Mouse (Mus musculus) heart, embryonic 16.5 days (tissue): ENCODE results near the gene Akap7. TPM values are rescaled to one million over a fixed set of nuclear protein-coding genes. Genes with fewer than 3 reads are reported as not detected.

Experiments used
- ATAC-seq: fragments of 200-750 bp; cut with Nextera tagmentation; replicated peaks from 2 replicates; pipeline ENCODE4 v1.8.0; 2017; ENCODE audit warnings: moderate number of reproducible peaks; ENCODE audit not compliant: insufficient read depth, low FRiP score; ENCODE audit errors: extremely low read depth
- H3K27ac ChIP-seq: fragments of 300-500 bp; sonication (generic); 2 replicates; pipeline ENCODE4 v1.5.1; 2014; ENCODE audit warnings: mild to moderate bottlenecking, low read length, control low read depth, moderate library complexity
- H3K27me3 ChIP-seq: fragments of 300-500 bp; sonication (generic); 2 replicates; pipeline ENCODE4 v1.6.1; 2014; ENCODE audit warnings: low read length, mixed read lengths; ENCODE audit not compliant: control insufficient read depth, insufficient read depth
- H3K36me3 ChIP-seq: fragments of 300-500 bp; sonication (generic); 2 replicates; pipeline ENCODE4 v1.6.1; 2014; ENCODE audit not compliant: control insufficient read depth, insufficient read depth
- H3K4me1 ChIP-seq: fragments of 300-500 bp; sonication (generic); 2 replicates; pipeline ENCODE4 v1.6.1; 2014; ENCODE audit warnings: low read length, mixed read lengths; ENCODE audit not compliant: control insufficient read depth, insufficient read depth
- H3K4me2 ChIP-seq: fragments of 300-500 bp; sonication (generic); 2 replicates; pipeline ENCODE4 v1.6.1; 2014; ENCODE audit warnings: low read depth, mild to moderate bottlenecking, control low read depth, low read length
- H3K4me3 ChIP-seq: fragments of 300-500 bp; sonication (generic); 2 replicates; pipeline ENCODE4 v1.5.1; 2014; ENCODE audit warnings: mild to moderate bottlenecking, control low read depth, low read length
- H3K9ac ChIP-seq: fragments of 300-500 bp; sonication (generic); 2 replicates; pipeline ENCODE4 v1.6.1; 2014; ENCODE audit warnings: low read length, control low read depth
- H3K9me3 ChIP-seq: fragments of 300-500 bp; sonication (generic); replicated peaks from 2 replicates; pipeline ENCODE4 v1.6.1; 2016; ENCODE audit warnings: low read length; ENCODE audit not compliant: control insufficient read depth
- WGBS: fragments of 180-500 bp; shearing (Covaris S2); extraction: QIAGEN DNeasy Blood & Tissue Kit; methylation state at CpG from one replicate; pipeline ENCODE4 v1.1.7; 2014; 5-methylcytosine and 5-hydroxymethylcytosine counted together
- polyA plus RNA-seq: library from polyadenylated mRNA; unstranded; fragments of >200 nt; fragmentation: Nextera tagmentation; extraction: Ambion mirVana; gene quantifications from 2 replicates; pipeline ENCODE4 v1.2.1, GENCODE M21; 2015

The Akap7 gene
- polyA plus RNA-seq, 1 experiment from 2014 or later = 26.9 TPM

DNA sequence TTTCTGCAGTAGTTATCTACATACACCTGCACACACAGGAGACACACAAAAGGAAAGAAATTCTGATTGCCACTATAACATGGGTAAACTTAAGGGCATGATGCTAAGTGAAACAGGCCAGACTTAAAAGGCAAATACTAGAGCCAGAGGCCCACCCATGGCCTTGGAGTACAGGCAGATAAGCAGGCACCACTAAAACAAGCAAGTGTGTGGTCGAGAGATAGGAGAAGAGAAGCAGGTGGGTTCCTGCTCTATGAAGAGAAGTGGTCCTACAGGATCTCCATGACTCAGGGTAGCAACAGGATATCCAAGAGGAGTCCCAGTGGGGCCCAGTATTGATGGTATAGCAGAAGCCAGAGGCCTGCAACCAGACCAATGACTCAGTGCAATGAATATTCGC, 54.2 kb downstream of the Akap7 start:
- Histone ChIP-seq H3K36me3 (no peaks in the 10 kb centered on the region), H3K27ac (no peak overlapping the region), H3K4me3 (no peak overlapping the region), H3K9me3 (no peaks in the 10 kb centered on the region), H3K4me2 (no peak overlapping the region), H3K27me3 (no peaks in the 10 kb centered on the region), H3K9ac (no peak overlapping the region), H3K4me1 (no peaks in the 10 kb centered on the region)
- no peak for ATAC-seq
- WGBS = 61% methylated on average over 2 of the region's 2 CpGs

DNA sequence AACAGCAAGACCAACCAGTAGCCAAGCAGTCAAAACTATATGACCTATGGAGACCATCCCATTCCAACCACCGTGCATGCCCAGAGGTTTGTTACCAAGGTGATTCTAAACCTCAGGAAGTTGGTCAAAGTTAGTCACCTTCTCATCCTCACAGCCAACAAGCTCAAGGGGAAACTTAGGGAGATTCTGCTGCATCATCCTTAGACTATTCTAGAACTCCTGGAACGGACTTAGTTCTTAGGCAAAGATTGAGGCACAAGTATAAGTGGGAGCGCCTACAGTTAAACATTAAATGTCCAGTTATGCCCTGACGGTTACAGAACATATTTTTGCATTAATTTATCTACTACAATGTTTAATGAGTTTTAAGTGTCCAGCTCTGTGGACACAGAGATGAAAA, 54.7 kb downstream of the Akap7 start:
- no peaks in the 10 kb centered on the region for H3K4me1 ChIP-seq
- H3K4me3 ChIP-seq = no peak overlapping the region
- H3K27me3 ChIP-seq = no peaks in the 10 kb centered on the region
- no peak for ATAC-seq
- no peaks in the 10 kb centered on the region for H3K36me3 ChIP-seq
- no peak overlapping the region for H3K4me2 ChIP-seq
- no peak overlapping the region for H3K27ac ChIP-seq
- WGBS = 82% methylated on average over 4 of the region's 4 CpGs
- no peaks in the 10 kb centered on the region for H3K9me3 ChIP-seq
- H3K9ac ChIP-seq = no peak overlapping the region

DNA sequence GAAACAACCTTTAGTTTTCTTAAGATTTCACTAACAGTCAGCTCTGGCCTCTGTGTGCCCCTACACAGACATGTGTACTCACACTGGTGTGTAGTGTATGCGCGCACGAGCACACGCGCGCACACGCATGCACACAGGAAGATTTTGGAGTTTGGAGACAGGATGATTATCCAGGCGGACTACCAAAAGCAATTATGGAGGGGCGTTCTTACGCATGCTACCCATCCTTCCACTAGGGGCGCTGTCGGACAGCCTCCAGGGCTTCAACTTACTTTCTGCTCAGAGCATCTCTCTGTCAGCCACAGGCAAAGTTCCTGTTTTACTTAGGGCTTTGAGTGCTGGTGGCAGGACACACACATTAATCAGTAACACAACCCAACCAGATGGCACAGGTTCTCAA, 57.6 kb downstream of the Akap7 start:
- WGBS = 49% methylated on average over 12 of the region's 12 CpGs
- Histone ChIP-seq H3K4me1 (no peaks in the 10 kb centered on the region), H3K9ac (no peak overlapping the region), H3K9me3 (no peaks in the 10 kb centered on the region), H3K27ac (no peak overlapping the region), H3K4me3 (no peak overlapping the region), H3K36me3 (no peaks in the 10 kb centered on the region), H3K4me2 (no peak overlapping the region), H3K27me3 (no peaks in the 10 kb centered on the region)
- ATAC-seq = no peak

DNA sequence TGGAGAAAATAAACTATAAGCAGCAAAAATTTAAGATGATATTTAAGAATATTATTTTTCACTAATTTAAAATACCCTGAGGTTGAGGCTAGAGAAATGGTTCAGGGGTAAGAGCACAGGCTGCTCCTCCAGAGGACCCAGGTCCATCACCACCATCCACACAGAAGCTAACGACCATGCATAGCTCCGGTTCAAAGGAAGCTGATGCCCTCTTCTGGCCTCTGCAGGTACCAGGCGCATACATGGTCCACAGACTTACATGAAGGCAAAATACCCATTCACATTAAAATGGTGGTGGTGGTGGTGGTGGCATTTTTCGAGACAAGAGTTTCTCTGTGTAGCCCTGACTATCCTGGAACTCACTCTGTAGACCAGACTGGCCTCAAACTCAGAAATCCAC, 61.5 kb downstream of the Akap7 start:
- no peaks in the 10 kb centered on the region for H3K9me3 ChIP-seq
- ATAC-seq = no peak
- no peak overlapping the region for H3K4me2 ChIP-seq
- H3K36me3 ChIP-seq = no peaks in the 10 kb centered on the region
- 71% methylated on average over 4 of the region's 4 CpGs for WGBS
- no peak overlapping the region for H3K9ac ChIP-seq
- H3K27ac ChIP-seq = no peak overlapping the region
- H3K4me3 ChIP-seq = no peak overlapping the region
- H3K27me3 ChIP-seq = no peaks in the 10 kb centered on the region
- H3K4me1 ChIP-seq = no peaks in the 10 kb centered on the region

DNA sequence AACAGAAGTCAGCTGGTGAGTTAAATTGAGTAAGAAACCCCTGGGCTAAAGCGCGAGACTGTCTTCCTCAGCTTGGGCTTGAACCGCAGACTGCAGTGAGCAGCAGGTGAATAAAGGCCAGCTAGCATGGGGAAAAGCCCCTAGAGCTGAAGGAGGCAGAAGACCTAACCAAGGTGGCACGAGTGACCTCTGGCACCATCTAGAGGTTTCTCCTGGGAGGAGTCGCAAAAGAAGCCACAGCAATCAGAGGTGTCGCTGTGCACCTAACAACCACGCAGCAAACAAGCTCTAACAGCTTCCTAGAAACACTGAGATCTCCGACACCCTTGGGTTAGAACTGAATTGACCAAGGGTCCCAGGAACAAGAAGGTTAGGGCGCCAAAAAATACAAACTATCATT, 68.5 kb downstream of the Akap7 start:
- WGBS = 32% methylated on average over 9 of the region's 9 CpGs
- Histone ChIP-seq H3K9ac (no peak overlapping the region), H3K4me3 (no peak overlapping the region), H3K36me3 (no peaks in the 10 kb centered on the region), H3K27ac (no peak overlapping the region), H3K4me2 (no peak overlapping the region), H3K4me1 (no peaks in the 10 kb centered on the region), H3K9me3 (no peaks in the 10 kb centered on the region), H3K27me3 (no peaks in the 10 kb centered on the region)
- ATAC-seq = peak; percentile 52; the same call in 1 of the 2 replicates

DNA sequence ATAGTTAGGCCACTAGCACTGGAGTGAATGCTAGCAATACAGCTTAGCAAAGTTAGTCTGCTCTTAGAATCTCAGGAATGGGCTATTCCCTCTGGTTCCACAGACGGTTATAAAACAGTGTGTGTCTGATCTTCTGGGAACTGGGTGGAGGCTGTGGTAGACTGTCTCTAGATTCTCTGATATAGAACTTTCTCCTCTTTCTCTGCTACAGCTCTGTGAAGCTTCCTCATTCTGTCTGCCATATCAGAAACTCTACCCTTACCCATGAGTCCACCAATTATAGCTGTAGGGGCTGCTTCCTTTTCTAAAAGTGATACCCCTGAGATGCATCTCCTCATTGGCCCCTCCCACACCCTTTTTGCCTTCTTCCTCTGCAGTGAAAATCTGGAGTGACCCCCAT, 73.6 kb downstream of the Akap7 start:
- no peak overlapping the region for H3K4me2 ChIP-seq
- no peak for ATAC-seq
- no peak overlapping the region for H3K4me3 ChIP-seq
- no peaks in the 10 kb centered on the region for H3K36me3 ChIP-seq
- H3K4me1 ChIP-seq = no peaks in the 10 kb centered on the region
- H3K9me3 ChIP-seq = no peaks in the 10 kb centered on the region
- no peak overlapping the region for H3K27ac ChIP-seq
- no peaks in the 10 kb centered on the region for H3K27me3 ChIP-seq
- WGBS = 72% methylated on average over 1 of the region's 1 CpGs
- H3K9ac ChIP-seq = no peak overlapping the region

DNA sequence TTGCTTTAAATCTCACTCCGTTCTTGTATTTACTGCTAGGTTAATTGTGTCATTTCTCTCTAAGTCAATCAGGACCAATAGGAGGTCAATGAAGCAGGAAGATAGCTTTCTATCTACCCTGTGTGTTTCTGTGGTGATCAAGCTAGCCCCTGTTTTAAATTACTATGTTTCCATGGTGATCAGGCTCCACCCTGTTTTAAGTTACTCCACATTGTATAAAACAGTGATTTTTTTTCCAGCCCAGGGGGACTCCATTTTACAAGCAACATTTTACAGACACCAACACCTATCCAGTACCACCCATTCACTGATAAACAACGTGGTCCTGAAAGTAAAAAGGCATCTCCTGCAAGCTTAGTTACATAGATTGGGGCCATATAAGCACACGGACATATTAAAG, 75.0 kb downstream of the Akap7 start:
- Histone ChIP-seq H3K9me3 (no peaks in the 10 kb centered on the region), H3K4me1 (no peaks in the 10 kb centered on the region), H3K36me3 (no peaks in the 10 kb centered on the region), H3K27ac (no peak overlapping the region), H3K4me2 (no peak overlapping the region), H3K4me3 (no peak overlapping the region), H3K9ac (no peak overlapping the region), H3K27me3 (no peaks in the 10 kb centered on the region)
- no peak for ATAC-seq
- WGBS = 74% methylated on average over 3 of the region's 3 CpGs

DNA sequence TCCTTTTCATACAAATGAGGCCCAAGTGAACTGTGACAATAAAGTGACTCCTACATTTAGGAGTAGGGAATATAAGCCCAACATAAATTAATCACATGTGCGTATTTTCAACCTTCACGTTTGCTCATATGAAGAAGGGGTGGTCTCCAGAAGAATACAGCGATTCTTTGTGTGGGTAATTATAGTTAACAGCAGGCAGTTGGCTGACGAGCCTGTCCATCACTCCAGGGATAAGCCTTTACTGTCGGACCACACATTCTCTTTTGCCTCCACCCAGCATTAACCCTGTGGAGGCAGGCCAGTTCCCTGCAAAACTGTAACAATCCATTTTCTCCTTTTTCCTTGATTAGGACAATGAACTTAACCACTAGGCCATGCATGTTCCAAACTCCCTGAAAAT, 76.3 kb downstream of the Akap7 start:
- no peaks in the 10 kb centered on the region for H3K36me3 ChIP-seq
- WGBS = 51% methylated on average over 5 of the region's 5 CpGs
- H3K27ac ChIP-seq = no peak overlapping the region
- no peak for ATAC-seq
- H3K27me3 ChIP-seq = no peaks in the 10 kb centered on the region
- H3K4me1 ChIP-seq = no peaks in the 10 kb centered on the region
- no peak overlapping the region for H3K4me3 ChIP-seq
- H3K9ac ChIP-seq = no peak overlapping the region
- H3K9me3 ChIP-seq = no peaks in the 10 kb centered on the region
- H3K4me2 ChIP-seq = no peak overlapping the region

DNA sequence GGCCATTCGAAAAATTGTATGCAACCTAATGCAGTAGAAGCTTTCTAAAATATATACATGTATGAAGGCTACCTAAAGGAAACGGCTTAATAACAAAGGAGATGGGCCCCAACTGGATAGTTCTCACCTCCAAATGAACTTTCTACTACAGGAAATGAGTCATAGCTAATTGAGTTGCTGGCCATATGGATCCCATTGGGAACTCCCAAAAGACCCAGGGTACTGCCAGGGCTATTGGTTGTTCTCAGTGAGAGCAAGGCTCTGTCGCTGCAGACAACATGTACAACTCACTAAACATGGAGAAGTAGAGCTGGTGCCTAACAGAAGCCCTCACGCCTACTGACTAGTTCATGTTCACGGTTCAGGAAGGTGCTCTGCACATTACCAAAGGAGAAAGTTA, 83.3 kb downstream of the Akap7 start:
- H3K4me1 ChIP-seq = peaks cover 2% of the 10 kb centered on the region; the same call in 1 of the 2 replicates
- H3K9me3 ChIP-seq = no peaks in the 10 kb centered on the region
- no peak overlapping the region for H3K4me2 ChIP-seq
- H3K9ac ChIP-seq = no peak overlapping the region
- H3K4me3 ChIP-seq = no peak overlapping the region
- no peaks in the 10 kb centered on the region for H3K36me3 ChIP-seq
- H3K27me3 ChIP-seq = no peaks in the 10 kb centered on the region
- no peak for ATAC-seq
- WGBS = 83% methylated on average over 5 of the region's 5 CpGs
- no peak overlapping the region for H3K27ac ChIP-seq

DNA sequence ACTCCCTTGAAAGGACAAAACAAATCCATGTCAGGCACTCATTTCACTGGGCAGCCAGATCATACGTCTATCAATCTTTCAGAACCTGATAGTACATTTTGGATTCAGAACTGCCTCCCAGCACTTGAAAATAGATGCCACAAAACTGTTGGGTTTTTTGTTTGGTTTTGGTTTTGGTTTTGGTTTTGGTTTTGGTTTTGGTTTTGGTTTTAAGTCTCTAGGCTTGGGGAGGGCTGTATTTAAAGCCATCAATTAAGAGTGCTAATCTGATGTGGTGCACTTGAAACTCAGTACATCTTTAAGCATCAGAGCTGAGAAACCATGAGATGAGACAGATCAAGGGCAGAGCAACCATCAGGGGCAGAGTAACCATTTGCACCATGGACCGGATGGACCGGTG, 86.9 kb downstream of the Akap7 start:
- WGBS = 88% methylated on average over 3 of the region's 3 CpGs
- no peak overlapping the region for H3K27ac ChIP-seq
- H3K4me2 ChIP-seq = no peak overlapping the region
- no peaks in the 10 kb centered on the region for H3K27me3 ChIP-seq
- ATAC-seq = no peak
- no peaks in the 10 kb centered on the region for H3K9me3 ChIP-seq
- H3K4me1 ChIP-seq = peaks cover 2% of the 10 kb centered on the region; the same call in 1 of the 2 replicates
- no peak overlapping the region for H3K9ac ChIP-seq
- H3K36me3 ChIP-seq = no peaks in the 10 kb centered on the region
- no peak overlapping the region for H3K4me3 ChIP-seq
